Mouse (Mus musculus) embryonic facial prominence, embryonic 14.5 days (tissue): ENCODE results near the gene Adamts10. TPM values are rescaled to one million over a fixed set of nuclear protein-coding genes. Genes with fewer than 3 reads are reported as not detected.

ENCODE experiments used
- ATAC-seq: fragments of 200-750 bp; cut with Nextera tagmentation; 2 replicates; pipeline ENCODE4 v1.8.0; 2017; ENCODE audit warnings: low read depth, moderate number of reproducible peaks, moderate TSS enrichment
- DNase-seq: peaks from one replicate; pipeline ENCODE4 v3.0.0-alpha.2; 2015; ENCODE audit warnings: low spot score
- H3K27ac ChIP-seq: fragments of 300-500 bp; sonication (generic); replicated peaks from 2 replicates; pipeline ENCODE4 v1.5.1; 2014; ENCODE audit warnings: low read depth, mild to moderate bottlenecking, low read length, moderate library complexity
- H3K27me3 ChIP-seq: fragments of 300-500 bp; sonication (generic); replicated peaks from 2 replicates; pipeline ENCODE4 v1.6.1; 2014; ENCODE audit warnings: low read length; ENCODE audit not compliant: control insufficient read depth, insufficient read depth
- H3K36me3 ChIP-seq: fragments of 300-500 bp; sonication (generic); 2 replicates; pipeline ENCODE4 v1.6.1; 2014; ENCODE audit warnings: low read length, mixed read lengths; ENCODE audit not compliant: control insufficient read depth, insufficient read depth
- H3K4me1 ChIP-seq: fragments of 300-500 bp; sonication (generic); 2 replicates; pipeline ENCODE4 v1.6.1; 2014; ENCODE audit warnings: antibody characterized with exemption, low read length; ENCODE audit not compliant: control insufficient read depth, insufficient read depth
- H3K4me2 ChIP-seq: fragments of 300-500 bp; sonication (generic); 2 replicates; pipeline ENCODE4 v1.6.1; 2014; ENCODE audit warnings: low read depth, mild to moderate bottlenecking, low read length, moderate library complexity, mixed read lengths
- H3K4me3 ChIP-seq: fragments of 300-500 bp; sonication (generic); 2 replicates; pipeline ENCODE4 v1.5.1; 2014; ENCODE audit warnings: low read depth, mild to moderate bottlenecking, low read length
- H3K9ac ChIP-seq: fragments of 300-500 bp; sonication (generic); 2 replicates; pipeline ENCODE4 v1.6.1; 2014; ENCODE audit warnings: low read depth, mild to moderate bottlenecking, low read length, moderate library complexity, mixed read lengths
- H3K9me3 ChIP-seq: fragments of 300-500 bp; sonication (generic); 2 replicates; pipeline ENCODE4 v1.6.1; 2016; ENCODE audit warnings: low read length; ENCODE audit not compliant: control insufficient read depth
- WGBS: fragments of 180-500 bp; shearing (Covaris S2); extraction: QIAGEN DNeasy Blood & Tissue Kit; methylation state at CpG from one replicate; pipeline ENCODE4 v1.1.7; 2014; 5-methylcytosine and 5-hydroxymethylcytosine counted together
- polyA plus RNA-seq: library from polyadenylated mRNA; unstranded; fragments of >200 nt; fragmentation: Nextera tagmentation; extraction: Ambion mirVana; gene quantifications from 2 replicates; pipeline ENCODE4 v1.2.1, GENCODE M21; 2014

Gene Adamts10
- polyA plus RNA-seq, 1 experiment from 2014 or later, result 64.3 TPM

DNA sequence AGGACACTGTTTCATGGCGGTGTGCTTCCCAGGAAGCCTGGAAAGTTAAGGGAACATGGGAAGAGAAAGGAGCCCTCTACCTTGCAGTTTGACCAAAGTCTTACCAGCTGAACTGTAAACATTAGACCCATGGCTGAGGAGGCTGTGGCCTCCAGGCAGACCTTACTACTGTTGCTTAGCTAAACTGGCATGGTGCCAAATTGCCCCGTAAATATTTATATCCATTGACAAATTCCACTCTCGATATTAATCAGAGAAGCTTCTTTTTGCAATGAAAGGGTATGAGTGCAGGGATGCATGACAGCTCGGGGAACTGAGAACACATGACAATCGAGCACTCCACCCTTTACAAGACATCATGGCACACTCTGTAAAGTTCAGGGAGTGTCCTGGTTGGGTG, 13.8 kb upstream of the Adamts10 start:
- Histone ChIP-seq H3K27ac (no peak overlapping the region), H3K27me3 (no peaks in the 10 kb centered on the region), H3K4me2 (no peak overlapping the region), H3K36me3 (no peaks in the 10 kb centered on the region), H3K9ac (no peak overlapping the region), H3K4me3 (no peak overlapping the region), H3K9me3 (no peaks in the 10 kb centered on the region), H3K4me1 (no peaks in the 10 kb centered on the region)
- no peak for DNase-seq
- WGBS, result 75% methylated on average over 5 of the region's 5 CpGs
- no peak for ATAC-seq

DNA sequence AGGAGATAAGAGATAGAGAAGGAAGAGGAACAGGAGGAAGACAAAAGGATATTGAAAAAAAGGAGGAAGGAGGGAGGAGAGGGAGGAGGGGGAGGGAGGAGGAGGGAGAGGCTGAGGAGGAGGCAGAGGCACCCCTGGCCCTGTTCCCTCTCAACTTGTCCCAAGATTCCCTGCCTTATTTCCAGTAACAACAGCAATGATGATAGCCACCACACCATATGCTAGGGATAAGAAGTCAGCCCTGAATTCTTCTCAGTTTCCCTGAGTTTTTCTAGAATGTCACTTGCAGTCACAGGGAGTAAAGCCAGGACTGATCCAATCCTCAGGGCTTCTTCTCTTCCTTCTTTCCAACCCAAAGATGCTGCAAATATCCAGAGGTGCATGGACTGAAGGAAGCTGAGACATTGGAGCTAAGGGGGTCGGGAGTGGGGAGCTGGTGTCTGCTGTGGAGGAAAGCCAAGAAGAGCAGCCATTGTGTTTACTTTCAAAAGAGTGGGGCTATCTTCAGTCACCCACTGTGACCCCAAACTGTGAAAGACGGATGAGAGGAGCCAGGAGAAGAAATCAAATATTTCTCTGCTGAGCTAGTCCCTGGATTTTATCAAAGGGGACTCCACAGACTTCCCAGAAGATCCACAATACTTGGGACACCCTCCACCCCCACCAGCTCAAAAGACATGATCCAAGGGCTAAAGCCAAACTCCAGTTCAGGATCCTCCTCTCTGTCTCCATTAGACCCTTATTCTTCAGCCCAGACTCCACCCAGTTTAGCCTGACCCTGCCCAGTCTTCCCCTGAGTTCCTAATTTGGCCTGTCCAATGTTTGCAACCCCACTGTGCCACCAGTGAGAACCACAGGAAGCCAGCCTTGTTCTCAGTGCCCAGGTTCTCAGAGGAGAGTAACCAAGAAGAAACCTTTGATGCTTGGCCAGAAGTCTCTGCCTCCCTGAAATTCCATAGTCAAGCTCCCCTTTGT, 11.3 kb upstream of the Adamts10 start:
- Histone ChIP-seq H3K4me3 (no peak overlapping the region), H3K27me3 (no peaks in the 10 kb centered on the region), H3K9me3 (no peaks in the 10 kb centered on the region), H3K4me2 (no peak overlapping the region), H3K4me1 (no peaks in the 10 kb centered on the region), H3K27ac (no peak overlapping the region), H3K36me3 (no peaks in the 10 kb centered on the region), H3K9ac (no peak overlapping the region)
- 37% methylated on average over 2 of the region's 2 CpGs for WGBS
- DNase-seq, result no peak
- ATAC-seq, result no peak

DNA sequence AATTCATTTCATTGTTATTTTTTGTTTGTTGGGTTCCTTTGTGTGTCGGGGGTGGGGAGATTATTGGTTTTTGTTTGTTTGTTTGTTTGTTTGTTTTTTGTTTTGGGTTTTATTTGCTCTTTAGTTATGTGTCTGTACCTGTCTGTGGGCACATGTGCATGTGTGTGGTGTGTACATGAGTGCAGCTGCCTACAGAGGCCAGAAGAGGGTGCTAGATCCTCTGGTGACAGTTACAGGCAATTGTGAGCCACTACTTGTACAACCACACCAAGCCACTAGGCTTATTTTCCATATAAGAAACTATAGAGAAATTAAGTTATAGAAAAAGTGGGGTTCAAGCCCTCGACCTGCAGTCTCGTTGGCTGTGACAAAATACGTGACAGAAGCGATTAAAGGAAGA, 10.1 kb upstream of the Adamts10 start:
- no peaks in the 10 kb centered on the region for H3K4me1 ChIP-seq
- H3K27me3 ChIP-seq, result no peaks in the 10 kb centered on the region
- H3K27ac ChIP-seq, result no peak overlapping the region
- H3K36me3 ChIP-seq, result no peaks in the 10 kb centered on the region
- H3K9me3 ChIP-seq, result no peaks in the 10 kb centered on the region
- no peak overlapping the region for H3K4me2 ChIP-seq
- no peak for DNase-seq
- no peak for ATAC-seq
- H3K9ac ChIP-seq, result no peak overlapping the region
- H3K4me3 ChIP-seq, result no peak overlapping the region
- 83% methylated on average over 5 of the region's 5 CpGs for WGBS

DNA sequence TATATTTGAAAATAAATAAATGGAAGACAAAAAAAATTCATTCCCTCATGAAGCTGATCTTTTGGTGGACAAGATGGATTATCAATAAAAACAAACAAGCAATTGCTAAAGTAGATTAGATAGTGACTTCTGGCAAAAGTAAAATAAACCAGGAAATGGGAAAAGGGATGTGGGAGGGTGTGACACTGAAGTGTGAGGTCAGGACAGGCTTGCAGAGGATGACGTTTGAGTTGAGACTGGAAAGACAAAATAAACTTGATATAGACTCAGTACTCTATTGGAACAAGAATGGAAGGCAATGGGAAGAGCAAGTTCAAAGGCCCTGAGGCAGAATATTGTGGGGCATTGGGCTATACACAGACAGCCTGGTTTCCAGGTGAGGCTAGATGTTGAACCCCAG, 3.6 kb upstream of the Adamts10 start:
- H3K27ac ChIP-seq, result no peak overlapping the region
- ATAC-seq, result no peak

DNA sequence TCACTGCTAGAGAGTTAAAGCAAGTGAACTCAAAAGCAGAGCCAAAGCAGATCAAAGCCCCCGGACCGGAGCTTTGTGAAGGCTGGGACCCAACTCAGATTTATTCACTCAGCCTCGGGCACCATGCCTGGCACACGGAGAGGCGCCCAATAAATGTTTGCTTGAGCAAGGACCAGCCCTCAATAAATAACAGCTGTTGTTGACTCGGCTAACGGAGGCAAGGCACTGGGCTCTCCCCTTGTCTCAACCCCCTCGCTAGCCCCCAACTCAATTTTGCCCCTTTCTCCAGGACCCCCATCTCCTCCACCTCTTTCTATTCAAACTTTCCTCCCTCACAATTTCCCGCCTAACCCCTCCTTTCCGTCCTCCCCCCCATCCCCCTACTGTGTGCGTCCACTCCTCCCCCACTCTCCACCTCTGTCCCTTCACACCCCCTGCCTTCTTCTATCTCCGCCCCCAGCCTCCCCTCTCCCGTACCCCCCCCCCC, 530 bp upstream of the Adamts10 start:
- Histone ChIP-seq H3K27me3 (no peaks in the 10 kb centered on the region), H3K36me3 (peaks cover 11% of the 10 kb centered on the region), H3K4me3 (peak overlapping the region; percentile 68), H3K4me2 (peak overlapping the region; percentile 66), H3K9me3 (no peaks in the 10 kb centered on the region), H3K9ac (peak overlapping the region; percentile 80), H3K4me1 (peaks cover 24% of the 10 kb centered on the region), H3K27ac (peak overlapping the region; percentile 84)
- ATAC-seq (peak; percentile 62), DNase-seq (peak; percentile 70)
- WGBS, result 6% methylated on average over 11 of the region's 13 CpGs

More for the DNA sequence above, 3.6 kb upstream of the Adamts10 start:
- Histone ChIP-seq H3K9me3 (no peaks in the 10 kb centered on the region), H3K4me1 (peaks cover 7% of the 10 kb centered on the region; the same call in 1 of the 2 replicates), H3K27me3 (no peaks in the 10 kb centered on the region), H3K9ac (no peak overlapping the region), H3K4me2 (no peak overlapping the region), H3K4me3 (no peak overlapping the region), H3K36me3 (no peaks in the 10 kb centered on the region)
- no peak for DNase-seq
- WGBS, result 53% methylated on average over 1 of the region's 1 CpGs

DNA sequence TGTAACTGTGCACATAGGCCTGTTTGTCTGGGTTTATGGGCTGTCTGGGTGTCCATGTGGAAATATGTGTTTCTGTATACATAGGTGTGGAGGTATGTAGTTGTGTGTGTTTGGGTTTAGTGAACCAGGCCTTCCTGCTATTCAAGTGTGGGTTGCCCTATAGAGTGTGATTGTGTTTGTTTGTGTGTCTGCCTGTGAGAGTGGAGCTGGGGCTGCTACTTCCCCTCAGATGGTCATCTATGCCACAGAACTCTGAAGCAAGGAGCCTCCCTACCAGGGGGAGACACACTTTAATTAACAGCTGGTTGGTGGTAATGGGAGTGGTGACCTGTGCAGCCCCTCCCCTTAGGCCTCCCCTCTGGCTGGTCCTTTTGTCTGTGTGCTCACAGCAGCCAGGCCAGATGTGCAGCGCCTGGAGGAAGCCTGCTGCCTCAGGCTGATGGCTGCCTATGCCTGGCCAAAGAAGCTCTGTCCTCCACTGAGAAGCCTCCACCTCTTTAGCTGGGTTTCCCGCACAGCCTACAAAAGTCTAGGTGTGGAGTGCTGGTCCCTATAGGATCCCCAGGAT, 886 bp downstream of the Adamts10 start:
- peak overlapping the region; percentile 80 for H3K9ac ChIP-seq
- H3K4me3 ChIP-seq, result peak overlapping the region; percentile 68
- H3K9me3 ChIP-seq, result no peaks in the 10 kb centered on the region
- H3K27ac ChIP-seq, result peak overlapping the region; percentile 84
- 0% methylated on average over 1 of the region's 2 CpGs for whole genome bisulfite sequencing
- peaks cover 26% of the 10 kb centered on the region for H3K36me3 ChIP-seq
- H3K4me2 ChIP-seq, result peak overlapping the region; percentile 66
- H3K4me1 ChIP-seq, result peaks cover 24% of the 10 kb centered on the region
- DNase-seq (peak; percentile 59), ATAC-seq (peak; percentile 26; the same call in 1 of the 2 replicates)
- H3K27me3 ChIP-seq, result no peaks in the 10 kb centered on the region

DNA sequence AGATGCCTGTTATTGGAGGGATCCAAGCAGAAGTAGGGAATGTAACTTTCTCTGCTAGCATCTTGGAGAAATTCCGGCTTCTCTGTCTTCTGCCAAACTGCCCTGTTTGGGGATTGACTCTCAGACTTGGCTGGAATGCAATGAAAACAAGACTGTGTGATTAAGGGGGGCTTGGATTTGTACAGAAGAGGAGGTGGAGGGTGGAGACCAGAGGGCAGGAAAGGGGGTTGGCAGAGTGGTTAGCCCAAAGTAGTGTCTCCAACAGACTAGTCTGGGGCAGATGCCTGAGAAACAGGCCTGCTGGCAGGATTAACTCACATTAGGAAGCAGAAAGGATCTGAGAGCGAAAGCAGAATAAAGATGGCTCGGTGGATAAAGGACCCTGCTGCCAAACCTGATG, 2.5 kb downstream of the Adamts10 start:
- no peak overlapping the region for H3K4me3 ChIP-seq
- peak overlapping the region; percentile 66 for H3K4me2 ChIP-seq
- H3K9me3 ChIP-seq, result no peaks in the 10 kb centered on the region
- peak overlapping the region; percentile 84 for H3K27ac ChIP-seq
- H3K36me3 ChIP-seq, result peaks cover 42% of the 10 kb centered on the region
- H3K9ac ChIP-seq, result 0 out of 2 replicates have a peak overlapping the region, but pooled peaks have one; percentile 5
- peak; percentile 38; the same call in 1 of the 2 replicates for ATAC-seq
- DNase-seq, result peak; percentile 85
- WGBS, result 53% methylated on average over 3 of the region's 3 CpGs
- no peaks in the 10 kb centered on the region for H3K27me3 ChIP-seq
- peaks cover 24% of the 10 kb centered on the region for H3K4me1 ChIP-seq

DNA sequence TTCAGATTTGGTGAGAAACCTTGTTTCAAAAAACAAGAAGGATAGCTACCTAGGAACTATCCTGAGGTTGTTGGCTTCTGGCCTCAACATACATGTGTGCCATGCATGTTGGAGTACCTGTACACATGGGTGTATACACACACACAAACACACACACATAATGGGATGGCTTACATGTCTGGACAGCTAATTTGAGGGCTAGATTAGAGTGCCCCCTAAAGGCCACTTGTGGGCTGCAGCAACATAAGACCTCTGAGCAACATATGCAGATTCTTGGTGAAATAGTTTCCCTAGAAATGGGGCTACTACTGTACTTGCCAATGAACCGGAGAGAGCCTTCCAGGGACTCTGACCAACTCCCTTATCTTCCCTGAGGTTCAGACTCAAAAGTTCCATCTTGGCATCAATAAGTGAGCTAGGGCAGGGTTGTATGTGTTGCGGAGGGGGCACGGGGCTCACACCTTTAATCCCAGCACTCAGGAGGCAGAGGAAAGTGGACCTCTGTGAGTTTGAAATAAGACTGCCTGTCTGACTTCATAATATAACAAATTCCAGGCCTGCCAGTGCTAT, 15.2 kb downstream of the Adamts10 start:
- no peak overlapping the region for H3K27ac ChIP-seq
- no peak overlapping the region for H3K9ac ChIP-seq
- peak; percentile 61 for DNase-seq
- ATAC-seq, result no peak
- H3K36me3 ChIP-seq, result peaks cover 79% of the 10 kb centered on the region
- H3K4me1 ChIP-seq, result no peaks in the 10 kb centered on the region
- H3K27me3 ChIP-seq, result no peaks in the 10 kb centered on the region
- no peak overlapping the region for H3K4me3 ChIP-seq
- WGBS, result 87% methylated on average over 3 of the region's 3 CpGs
- H3K4me2 ChIP-seq, result no peak overlapping the region
- no peaks in the 10 kb centered on the region for H3K9me3 ChIP-seq
